Mouse (Mus musculus): ENCODE measurements around the gene 4930558K02Rik. TPM values are rescaled to one million over a fixed set of nuclear protein-coding genes. Genes with fewer than 3 reads are reported as not detected.

The 4930558K02Rik gene
- polyA plus RNA-seq, 1 experiment from 2014 or later, result not detected

GRCm38 (mm10) chr1:162008208-162008607 is 28.8 kb upstream of the 4930558K02Rik start:
- no peak overlapping the region for H3K9ac ChIP-seq
- WGBS, result 83% methylated on average over 4 of the region's 4 CpGs
- no peak overlapping the region for H3K4me2 ChIP-seq
- no peak overlapping the region for H3K4me3 ChIP-seq
- ATAC-seq (ENCODE audit: low read depth), result no peak
- H3K9me3 ChIP-seq, result no peaks in the 10 kb centered on the region
- no peaks in the 10 kb centered on the region for H3K27me3 ChIP-seq
- H3K4me1 ChIP-seq (replicated peaks), result peaks cover 26% of the 10 kb centered on the region
- H3K27ac ChIP-seq (replicated peaks), result peak overlapping the region; percentile 61; the same call in 1 of the 2 replicates
- peaks cover 15% of the 10 kb centered on the region for H3K36me3 ChIP-seq

- H3K27me3 ChIP-seq, result no peaks in the 10 kb centered on the region
- H3K4me2 ChIP-seq, result no peak overlapping the region
- H3K27ac ChIP-seq (replicated peaks), result no peak overlapping the region
- WGBS, result 79% methylated on average over 9 of the region's 9 CpGs
- ATAC-seq (ENCODE audit: low read depth), result no peak
- H3K9ac ChIP-seq, result no peak overlapping the region
- H3K4me1 ChIP-seq (replicated peaks), result peaks cover 40% of the 10 kb centered on the region
- H3K36me3 ChIP-seq, result peaks cover 10% of the 10 kb centered on the region
- no peaks in the 10 kb centered on the region for H3K9me3 ChIP-seq
- H3K4me3 ChIP-seq, result no peak overlapping the region
These were observed 26.7 kb upstream of the 4930558K02Rik start for GRCm38 (mm10) chr1:162006109-162006508.

DNA sequence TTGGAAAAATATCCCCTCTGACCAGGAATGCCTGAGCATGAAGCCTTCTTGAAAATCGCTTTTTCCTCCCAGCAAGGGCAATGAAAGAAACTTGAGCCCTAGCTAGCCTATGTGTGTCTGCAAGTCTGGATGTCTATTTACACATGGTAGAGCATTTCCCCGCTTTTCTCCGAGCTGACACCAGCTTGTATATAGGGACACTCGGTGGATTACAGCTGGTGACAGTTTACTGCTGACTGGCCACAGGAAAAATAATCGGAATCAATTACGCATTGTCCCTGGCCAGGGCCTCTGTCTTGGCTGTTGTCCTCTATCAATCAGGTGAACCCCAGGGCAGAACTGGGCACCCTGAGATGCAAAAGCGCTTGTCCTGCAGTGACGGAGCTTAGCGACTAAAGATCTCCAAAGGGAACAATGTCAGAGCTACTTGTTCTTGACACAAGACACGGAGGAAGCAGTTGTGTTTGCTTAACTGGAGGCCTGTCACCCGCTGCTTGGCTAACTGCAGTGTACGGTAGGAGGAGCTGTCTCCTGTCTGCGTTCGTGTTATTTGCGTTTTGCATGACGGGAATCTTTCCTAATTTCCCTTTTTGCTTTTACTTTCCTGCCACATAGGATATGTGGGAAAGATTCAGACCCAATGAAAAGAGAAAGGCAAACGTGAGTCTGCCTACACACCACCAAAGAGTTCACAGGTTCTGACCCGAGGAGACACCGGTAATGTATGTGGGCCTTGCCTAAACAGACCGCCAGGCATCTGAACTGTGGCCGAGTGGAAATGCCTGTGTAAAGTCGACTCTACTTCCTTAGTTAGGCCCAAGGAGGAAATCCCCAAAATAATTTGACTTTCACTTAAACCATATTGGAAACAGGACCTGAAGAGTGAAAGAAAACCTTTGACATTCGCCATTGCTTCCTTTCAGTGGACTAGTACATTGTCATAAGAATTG is 25.7 kb upstream of the 4930558K02Rik start:
- Histone ChIP-seq H3K4me2 (peak overlapping the region; percentile 1; the same call in 1 of the 2 replicates), H3K36me3 (0 out of 2 replicates have a peak, but pooled peaks cover 2% of the 10 kb centered on the region), H3K9me3 (no peaks in the 10 kb centered on the region), H3K27ac (replicated peaks) (peak overlapping the region; percentile 71), H3K9ac (0 out of 2 replicates have a peak overlapping the region, but pooled peaks have one; percentile 35), H3K4me3 (no peak overlapping the region), H3K27me3 (no peaks in the 10 kb centered on the region), H3K4me1 (replicated peaks) (peaks cover 48% of the 10 kb centered on the region)
- ATAC-seq (ENCODE audit: low read depth), result no peak
- WGBS, result 43% methylated on average over 23 of the region's 23 CpGs

GRCm38 (mm10) chr1:162004518-162004780 is 25.0 kb upstream of the 4930558K02Rik start:
- no peaks in the 10 kb centered on the region for H3K36me3 ChIP-seq
- H3K27ac ChIP-seq (replicated peaks), result peak overlapping the region; percentile 71
- H3K4me1 ChIP-seq (replicated peaks), result peaks cover 54% of the 10 kb centered on the region
- no peak overlapping the region for H3K4me3 ChIP-seq
- ATAC-seq (ENCODE audit: low read depth), result no peak
- H3K4me2 ChIP-seq, result peak overlapping the region; percentile 1; the same call in 1 of the 2 replicates
- 0 out of 2 replicates have a peak overlapping the region, but pooled peaks have one; percentile 35 for H3K9ac ChIP-seq
- WGBS, result 38% methylated on average over 7 of the region's 7 CpGs
- no peaks in the 10 kb centered on the region for H3K27me3 ChIP-seq
- H3K9me3 ChIP-seq, result no peaks in the 10 kb centered on the region

DNA sequence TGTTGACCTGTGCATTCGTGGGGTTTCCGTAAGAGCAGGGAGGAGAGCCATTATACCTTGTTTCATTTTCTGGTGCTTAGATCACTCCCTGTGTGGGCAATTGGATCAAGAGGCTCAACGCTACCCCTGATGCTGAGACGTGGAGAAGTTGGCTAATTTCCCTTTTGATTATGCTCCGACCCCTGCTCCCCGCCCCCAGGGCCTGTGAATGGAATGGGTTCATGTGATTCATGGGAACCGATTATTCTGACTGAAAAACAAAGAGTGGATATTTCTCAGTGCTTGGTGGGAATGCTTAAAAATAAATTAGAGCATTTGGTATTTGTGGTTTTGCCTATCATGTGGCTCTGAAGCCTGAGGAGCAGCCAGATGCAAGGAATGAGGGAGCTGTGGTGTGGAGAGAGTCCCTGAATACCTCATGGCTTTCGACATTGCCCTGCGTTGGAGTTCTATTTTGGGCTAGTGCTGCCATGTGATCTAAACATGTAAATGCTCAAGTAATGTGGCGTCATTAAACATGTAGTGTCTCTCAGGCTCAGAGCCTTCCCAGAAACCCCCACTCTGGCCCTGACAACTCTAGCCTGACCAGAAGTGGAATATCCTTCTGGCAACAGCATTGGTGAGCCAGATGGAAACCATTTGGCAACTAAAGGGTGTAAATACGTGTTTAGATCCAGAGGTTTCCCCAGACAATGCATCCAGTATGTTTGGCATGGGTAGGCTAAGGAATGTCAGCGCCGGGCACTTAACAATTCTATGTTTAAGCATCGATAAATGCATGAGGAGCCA is 24.5 kb upstream of the 4930558K02Rik start:
- H3K4me2 ChIP-seq, result no peak overlapping the region

DNA sequence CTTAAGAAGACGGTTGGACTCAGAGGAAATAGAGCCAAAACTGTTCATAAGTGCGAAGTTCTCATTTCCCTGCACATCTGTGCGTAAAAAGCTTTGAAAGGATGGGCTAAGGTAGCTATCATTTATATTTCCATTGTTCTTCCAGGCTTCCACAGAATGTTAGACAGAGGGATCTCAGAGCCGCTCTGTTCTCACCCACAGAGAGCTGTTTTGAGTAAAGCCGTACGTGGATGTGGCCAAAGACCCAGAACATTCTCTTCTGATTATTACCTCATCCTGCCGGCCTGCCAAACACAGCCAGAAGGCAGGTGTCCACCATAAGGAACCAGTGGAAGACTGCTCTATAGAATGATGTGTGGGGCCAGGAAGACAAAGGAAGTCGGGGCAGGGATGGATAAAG is 21.9 kb upstream of the 4930558K02Rik start:
- Histone ChIP-seq H3K4me2 (no peak overlapping the region), H3K9me3 (no peaks in the 10 kb centered on the region), H3K9ac (no peak overlapping the region), H3K36me3 (no peaks in the 10 kb centered on the region), H3K4me1 (replicated peaks) (peaks cover 53% of the 10 kb centered on the region), H3K27me3 (no peaks in the 10 kb centered on the region), H3K4me3 (no peak overlapping the region), H3K27ac (replicated peaks) (0 out of 2 replicates have a peak overlapping the region, but pooled peaks have one; percentile 14)
- WGBS, result 53% methylated on average over 8 of the region's 8 CpGs
- no peak for ATAC-seq (ENCODE audit: low read depth)

More for the DNA sequence above, 24.5 kb upstream of the 4930558K02Rik start:
- Histone ChIP-seq H3K27me3 (no peaks in the 10 kb centered on the region), H3K4me1 (replicated peaks) (peaks cover 55% of the 10 kb centered on the region), H3K27ac (replicated peaks) (peak overlapping the region; percentile 71), H3K4me3 (no peak overlapping the region), H3K9ac (0 out of 2 replicates have a peak overlapping the region, but pooled peaks have one; percentile 35), H3K36me3 (no peaks in the 10 kb centered on the region), H3K9me3 (no peaks in the 10 kb centered on the region)
- ATAC-seq (ENCODE audit: low read depth), result no peak
- WGBS, result 49% methylated on average over 14 of the region's 14 CpGs

GRCm38 (mm10) chr1:161999882-162000371 is 20.5 kb upstream of the 4930558K02Rik start:
- ATAC-seq (ENCODE audit: low read depth), result peak; percentile 92
- Histone ChIP-seq H3K4me2 (peak overlapping the region; percentile 36), H3K36me3 (no peaks in the 10 kb centered on the region), H3K27ac (replicated peaks) (peak overlapping the region; percentile 77), H3K4me3 (no peak overlapping the region), H3K9me3 (no peaks in the 10 kb centered on the region), H3K9ac (0 out of 2 replicates have a peak overlapping the region, but pooled peaks have one; percentile 50), H3K27me3 (no peaks in the 10 kb centered on the region), H3K4me1 (replicated peaks) (peaks cover 46% of the 10 kb centered on the region)
- WGBS, result 2% methylated on average over 4 of the region's 4 CpGs

DNA sequence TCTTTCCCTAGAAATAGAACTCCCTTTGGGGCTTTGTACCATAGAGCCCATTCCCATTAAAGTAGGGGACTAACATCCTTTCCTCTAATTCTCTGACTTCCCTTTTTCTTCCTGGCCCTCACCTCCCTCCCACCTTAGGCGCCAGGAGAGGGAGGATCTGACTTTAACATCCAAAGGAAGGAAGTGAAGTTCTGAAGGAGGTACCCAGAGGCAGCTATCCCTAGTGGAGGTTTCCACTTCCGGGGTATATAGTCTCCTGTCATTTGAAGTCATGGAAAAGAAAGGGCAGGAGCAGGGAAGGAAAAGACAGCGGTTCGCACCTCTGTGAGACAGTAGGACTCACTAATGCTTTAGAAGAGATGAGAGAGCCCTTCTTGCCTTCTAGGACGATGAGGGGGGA is 19.9 kb upstream of the 4930558K02Rik start:
- ATAC-seq (ENCODE audit: low read depth), result peak; percentile 11; the same call in 1 of the 2 replicates
- H3K9ac ChIP-seq, result 0 out of 2 replicates have a peak overlapping the region, but pooled peaks have one; percentile 49
- H3K9me3 ChIP-seq, result no peaks in the 10 kb centered on the region
- H3K27me3 ChIP-seq, result no peaks in the 10 kb centered on the region
- WGBS, result 34% methylated on average over 5 of the region's 5 CpGs
- H3K4me2 ChIP-seq, result 0 out of 2 replicates have a peak overlapping the region, but pooled peaks have one; percentile 12
- H3K4me3 ChIP-seq, result no peak overlapping the region
- peaks cover 40% of the 10 kb centered on the region for H3K4me1 ChIP-seq (replicated peaks)
- H3K36me3 ChIP-seq, result no peaks in the 10 kb centered on the region
- peak overlapping the region; percentile 77 for H3K27ac ChIP-seq (replicated peaks)

DNA sequence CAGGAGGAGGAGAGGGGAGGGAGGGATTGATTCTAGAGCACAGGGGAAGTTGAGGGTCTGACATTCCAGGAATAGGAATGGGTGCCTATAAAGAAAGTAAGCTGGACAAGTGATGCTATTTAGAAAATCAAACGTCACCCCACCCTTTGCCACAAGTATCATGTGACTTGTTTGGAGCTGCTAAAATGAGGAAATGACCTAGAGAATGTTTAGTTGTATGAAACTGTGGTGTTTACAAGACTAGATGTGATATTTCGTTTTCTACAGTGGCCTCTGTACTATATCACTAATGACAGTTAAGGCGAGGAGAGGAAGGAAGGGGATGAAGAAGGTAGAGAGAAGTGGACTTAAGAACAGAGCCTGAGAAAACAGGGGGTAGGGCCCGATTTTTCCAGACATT is 19.3 kb upstream of the 4930558K02Rik start:
- Histone ChIP-seq H3K9ac (no peak overlapping the region), H3K27me3 (no peaks in the 10 kb centered on the region), H3K9me3 (no peaks in the 10 kb centered on the region), H3K27ac (replicated peaks) (no peak overlapping the region), H3K4me1 (replicated peaks) (peaks cover 35% of the 10 kb centered on the region), H3K4me3 (no peak overlapping the region), H3K36me3 (0 out of 2 replicates have a peak, but pooled peaks cover 2% of the 10 kb centered on the region), H3K4me2 (no peak overlapping the region)
- no peak for ATAC-seq (ENCODE audit: low read depth)
- WGBS, result 68% methylated on average over 4 of the region's 4 CpGs

- H3K27ac ChIP-seq (replicated peaks), result no peak overlapping the region
- no peak for ATAC-seq (ENCODE audit: low read depth)
- no peak overlapping the region for H3K9ac ChIP-seq
- 92% methylated on average over 7 of the region's 7 CpGs for WGBS
- no peaks in the 10 kb centered on the region for H3K9me3 ChIP-seq
- no peak overlapping the region for H3K4me3 ChIP-seq
- no peaks in the 10 kb centered on the region for H3K27me3 ChIP-seq
- H3K4me2 ChIP-seq, result no peak overlapping the region
- 0 out of 2 replicates have a peak, but pooled peaks cover 4% of the 10 kb centered on the region for H3K36me3 ChIP-seq
- peaks cover 10% of the 10 kb centered on the region for H3K4me1 ChIP-seq (replicated peaks)
These were observed 13.0 kb upstream of the 4930558K02Rik start for GRCm38 (mm10) chr1:161992389-161992788.

- Histone ChIP-seq H3K9me3 (no peaks in the 10 kb centered on the region), H3K36me3 (0 out of 2 replicates have a peak, but pooled peaks cover 4% of the 10 kb centered on the region), H3K4me1 (replicated peaks) (peaks cover 10% of the 10 kb centered on the region), H3K27me3 (no peaks in the 10 kb centered on the region), H3K4me3 (no peak overlapping the region), H3K9ac (no peak overlapping the region), H3K27ac (replicated peaks) (no peak overlapping the region), H3K4me2 (no peak overlapping the region)
- no peak for ATAC-seq (ENCODE audit: low read depth)
- WGBS, result 84% methylated on average over 11 of the region's 11 CpGs
These were observed 12.4 kb upstream of the 4930558K02Rik start for GRCm38 (mm10) chr1:161991846-161992245.

Data from neural tube, embryonic 13.5 days (tissue).